Mouse (Mus musculus) gastrocnemius, postnatal 36 days (tissue): ENCODE results near the gene Olfr329-ps. TPM values are rescaled to one million over a fixed set of nuclear protein-coding genes. Genes with fewer than 3 reads are reported as not detected.
"Not testable (repeated sequence)": the region's sequence is repeated elsewhere in the genome, so short reads cannot be mapped to it uniquely, and the experiment has no call there.

ENCODE experiments used
- DNase-seq, 2 experiments: peaks; one replicate each; pipeline ENCODE4 v3.0.0; 2022
- intact Hi-C: fragments of 180-260 bp; cut with DNase I; formaldehyde crosslinking; loops from one replicate; pipeline ENCODE4 v1.15.1; 2025
- long read RNA-seq, 2 experiments: library from polyadenylated mRNA; stranded (forward); transcript quantifications; one replicate each; pipeline ENCODE4 v2.0.0; 2021
- total RNA-seq, 2 experiments: library from RNA; stranded (reverse); gene quantifications; 2 replicates each; pipeline ENCODE4 v1.2.3; 2021

Gene Olfr329-ps
- total RNA-seq: not detected
- long read RNA-seq, experiment 1: 0 reads
- long read RNA-seq, experiment 2: 0 reads

GRCm38 (mm10) chr11:58546322-58546721, at the start of gene Olfr329-ps:
Gene Olfr329-ps, minus strand, starts transcription at chr11:58546422.
- no peak for DNase-seq
- intact Hi-C loops: no loop called here

- DNase-seq: no peak
- intact Hi-C loops: no loop called here
These were observed 48.6 kb upstream of the Olfr329-ps start, which contains the start of gene Olfr324 for GRCm38 (mm10) chr11:58594814-58595213. Gene Olfr324, plus strand, starts transcription at chr11:58595114.

- DNase-seq: no peak
- intact Hi-C loops: no loop called here
These were observed 42.5 kb upstream of the Olfr329-ps start for GRCm38 (mm10) chr11:58588620-58589250.

GRCm38 (mm10) chr11:58587898-58588348, 41.7 kb upstream of the Olfr329-ps start:
- DNase-seq: peak; percentile 8 to 28

GRCm38 (mm10) chr11:58578636-58579035, 32.4 kb upstream of the Olfr329-ps start:
- intact Hi-C loops: no loop called here
- no peak for DNase-seq

More at GRCm38 (mm10) chr11:58587898-58588348, 41.7 kb upstream of the Olfr329-ps start:
- intact Hi-C loops: loop anchor here (2.0 kb wide), 1 partner anchor 185 kb away; no protein-coding TSS in a partner anchor

GRCm38 (mm10) chr11:58577430-58577829, 31.2 kb upstream of the Olfr329-ps start, which contains the start of gene Olfr325:
Gene Olfr325, plus strand, starts transcription at chr11:58577730.
- intact Hi-C loops: no loop called here

GRCm38 (mm10) chr11:58570405-58570804, 24.2 kb upstream of the Olfr329-ps start, which contains the start of gene Olfr224:
Gene Olfr224, minus strand, starts transcription at chr11:58570553.
- intact Hi-C loops: no loop called here
- peak in 1 of 2 experiments; percentile 11 for DNase-seq

More at GRCm38 (mm10) chr11:58577430-58577829, 31.2 kb upstream of the Olfr329-ps start, which contains the start of gene Olfr325:
- DNase-seq: no peak

GRCm38 (mm10) chr11:58555536-58555935, 9.3 kb upstream of the Olfr329-ps start, which contains the start of gene Olfr328:
Gene Olfr328, minus strand, starts transcription at chr11:58555636.
- intact Hi-C loops: no loop called here
- DNase-seq: peak in 1 of 2 experiments; percentile 5

- intact Hi-C loops, DNase-seq: not testable (repeated sequence)
These were observed 11.5 kb downstream of the Olfr329-ps start, which contains the start of gene Olfr330 for GRCm38 (mm10) chr11:58534736-58535135. Gene Olfr330, minus strand, starts transcription at chr11:58534836.

- peak in 1 of 2 experiments; percentile 25 for DNase-seq
- intact Hi-C loops: not testable (repeated sequence)
These were observed 26.5 kb downstream of the Olfr329-ps start for GRCm38 (mm10) chr11:58519756-58520155.

GRCm38 (mm10) chr11:58518916-58519315, 27.3 kb downstream of the Olfr329-ps start:
- DNase-seq: peak; percentile 66 to 71
- intact Hi-C loops: not testable (repeated sequence)

- intact Hi-C loops, DNase-seq: not testable (repeated sequence)
These were observed 37.2 kb downstream of the Olfr329-ps start for GRCm38 (mm10) chr11:58509058-58509457.

GRCm38 (mm10) chr11:58502472-58502871, 43.8 kb downstream of the Olfr329-ps start, which contains the start of gene Olfr331:
Gene Olfr331, minus strand, starts transcription at chr11:58502572.
- intact Hi-C loops, DNase-seq: not testable (repeated sequence)

GRCm38 (mm10) chr11:58499290-58499689, 46.9 kb downstream of the Olfr329-ps start:
- intact Hi-C loops: no loop called here
- no peak for DNase-seq

GRCm38 (mm10) chr11:58498761-58499160, 47.5 kb downstream of the Olfr329-ps start:
- DNase-seq: no peak
- intact Hi-C loops: no loop called here

GRCm38 (mm10) chr11:58492455-58492854, 53.8 kb downstream of the Olfr329-ps start, which contains the start of gene Olfr332:
Gene Olfr332, minus strand, starts transcription at chr11:58492555.
- DNase-seq: no peak
- intact Hi-C loops: no loop called here

Other genes starting within 250 kb of the Olfr329-ps start
- gene Zfp692, start 239.4 kb downstream of the Olfr329-ps start, total RNA-seq: 1 to 10 TPM; 3.4 to 4.0 TPM
- 10 to 100 TPM; 36.7 to 41.7 TPM for gene Zfp672, start 216.1 kb downstream of the Olfr329-ps start, total RNA-seq
- 10 to 100 TPM; 26.1 to 27.9 TPM for gene Sh3bp5l, start 215.7 kb downstream of the Olfr329-ps start, total RNA-seq
- not detected for gene Lypd8, start 167.4 kb downstream of the Olfr329-ps start, total RNA-seq
- gene 1810065E05Rik, start 125.3 kb downstream of the Olfr329-ps start, total RNA-seq: not detected
- not detected for gene Gm12253, start 113.9 kb downstream of the Olfr329-ps start, total RNA-seq
- not detected for gene Lypd9, start 93.5 kb downstream of the Olfr329-ps start, total RNA-seq
- not detected for gene Olfr30, start 84.2 kb downstream of the Olfr329-ps start, total RNA-seq
- gene Olfr332, start 53.9 kb downstream of the Olfr329-ps start, total RNA-seq: not detected
- gene Olfr331, start 43.9 kb downstream of the Olfr329-ps start, total RNA-seq: not detected
- gene Olfr330, start 11.6 kb downstream of the Olfr329-ps start, total RNA-seq: not detected
- gene Olfr328, start 9.2 kb upstream of the Olfr329-ps start, total RNA-seq: not detected
- gene Olfr224, start 24.1 kb upstream of the Olfr329-ps start, total RNA-seq: not detected
- not detected for gene Olfr325, start 31.3 kb upstream of the Olfr329-ps start, total RNA-seq
- not detected for gene Olfr324, start 48.7 kb upstream of the Olfr329-ps start, total RNA-seq
- gene 2210407C18Rik, start 69.7 kb upstream of the Olfr329-ps start, total RNA-seq: not detected
- gene Olfr323, start 84.1 kb upstream of the Olfr329-ps start, total RNA-seq: not detected
- not detected for gene Trim58, start 94.0 kb upstream of the Olfr329-ps start, total RNA-seq
- gene Olfr322, start 112.4 kb upstream of the Olfr329-ps start, total RNA-seq: not detected
- not detected for gene Olfr320, start 134.7 kb upstream of the Olfr329-ps start, total RNA-seq
- not detected for gene Olfr319, start 152.7 kb upstream of the Olfr329-ps start, total RNA-seq
- not detected for gene Olfr318, start 177.6 kb upstream of the Olfr329-ps start, total RNA-seq
- not detected for gene Olfr317, start 192.8 kb upstream of the Olfr329-ps start, total RNA-seq
- not detected for gene Olfr316, start 206.3 kb upstream of the Olfr329-ps start, total RNA-seq
- gene Olfr315, start 226.8 kb upstream of the Olfr329-ps start, total RNA-seq: not detected
- not detected for gene Olfr314, start 236.5 kb upstream of the Olfr329-ps start, total RNA-seq